Mouse (Mus musculus) MEL (cell line): ENCODE results near the gene Cttnbp2.

Experiments
- CTCF ChIP-seq, 3 experiments: IDR thresholded peaks in 2 of 3; conservative IDR thresholded peaks in 1 of 3; 2 replicates each; pipeline ENCODE4 v1.5.1; 2011 to 2012; ENCODE audit warnings: low read length in 3 of 3, low read depth in 2 of 3, mild to moderate bottlenecking in 2 of 3, improper control_type of control experiment in 1 of 3, inconsistent platforms in 1 of 3, mixed read lengths in 1 of 3, moderate library complexity in 1 of 3; ENCODE audit not compliant: control insufficient read depth in 1 of 3, insufficient read depth in 1 of 3, poor library complexity in 1 of 3, severe bottlenecking in 1 of 3
- MAX ChIP-seq: IDR thresholded peaks from 2 replicates; pipeline ENCODE4 v1.6.1; 2011; ENCODE audit warnings: low read length, improper control_type of control experiment
- MAZ ChIP-seq: IDR thresholded peaks from 2 replicates; pipeline ENCODE4 v1.6.1; 2012; ENCODE audit warnings: low read depth, mild to moderate bottlenecking, inconsistent platforms, low read length, improper control_type of control experiment
- MYB ChIP-seq: IDR thresholded peaks from 2 replicates; pipeline ENCODE4 v1.6.1; 2011; ENCODE audit warnings: mild to moderate bottlenecking, low read depth, low read length, improper control_type of control experiment
- MYC ChIP-seq: IDR thresholded peaks from 2 replicates; pipeline ENCODE4 v1.6.1; 2011; ENCODE audit warnings: low read depth, mild to moderate bottlenecking, low read length, improper control_type of control experiment, moderate library complexity
- NELFE ChIP-seq: IDR thresholded peaks from 2 replicates; pipeline ENCODE4 v1.6.1; 2011; ENCODE audit warnings: low read depth, low read length, improper control_type of control experiment
- POLR2A ChIP-seq, 2 experiments: IDR thresholded peaks; 2 replicates each; pipeline ENCODE4 v1.6.1; 2011 to 2012; ENCODE audit warnings: low read length in 2 of 2, mild to moderate bottlenecking in 2 of 2, control low read depth in 1 of 2, improper control_type of control experiment in 1 of 2, low read depth in 1 of 2, moderate library complexity in 1 of 2; ENCODE audit not compliant: control insufficient read depth in 1 of 2, insufficient read depth in 1 of 2, poor library complexity in 1 of 2
- POLR2AphosphoS2 ChIP-seq: IDR thresholded peaks from 2 replicates; pipeline ENCODE4 v1.6.1; 2011; ENCODE audit warnings: low read length, improper control_type of control experiment
- RCOR1 ChIP-seq: IDR thresholded peaks from 2 replicates; pipeline ENCODE4 v1.6.1; 2012; ENCODE audit warnings: low read depth, mild to moderate bottlenecking, inconsistent platforms, low read length, improper control_type of control experiment
- TAL1 ChIP-seq: IDR thresholded peaks from 2 replicates; pipeline ENCODE4 v1.6.1; 2012; ENCODE audit warnings: mild to moderate bottlenecking, inconsistent platforms, low read length, moderate library complexity, mixed read lengths
- UBTF ChIP-seq: IDR thresholded peaks from 2 replicates; pipeline ENCODE4 v1.6.1; 2012; ENCODE audit warnings: low read depth, mild to moderate bottlenecking, inconsistent platforms, low read length, improper control_type of control experiment, moderate library complexity, borderline replicate concordance; ENCODE audit not compliant: insufficient read depth
- USF2 ChIP-seq, 2 experiments: IDR thresholded peaks; 2 replicates each; pipeline ENCODE4 v1.6.1; 2011 to 2012; ENCODE audit warnings: improper control_type of control experiment in 2 of 2, low read length in 2 of 2, borderline replicate concordance in 1 of 2, inconsistent platforms in 1 of 2, low read depth in 1 of 2, mild to moderate bottlenecking in 1 of 2; ENCODE audit not compliant: insufficient read depth in 1 of 2
- ZC3H11A ChIP-seq: IDR thresholded peaks from 2 replicates; pipeline ENCODE4 v1.6.1; 2012; ENCODE audit warnings: low read depth, mild to moderate bottlenecking, inconsistent platforms, low read length, improper control_type of control experiment

DNA sequence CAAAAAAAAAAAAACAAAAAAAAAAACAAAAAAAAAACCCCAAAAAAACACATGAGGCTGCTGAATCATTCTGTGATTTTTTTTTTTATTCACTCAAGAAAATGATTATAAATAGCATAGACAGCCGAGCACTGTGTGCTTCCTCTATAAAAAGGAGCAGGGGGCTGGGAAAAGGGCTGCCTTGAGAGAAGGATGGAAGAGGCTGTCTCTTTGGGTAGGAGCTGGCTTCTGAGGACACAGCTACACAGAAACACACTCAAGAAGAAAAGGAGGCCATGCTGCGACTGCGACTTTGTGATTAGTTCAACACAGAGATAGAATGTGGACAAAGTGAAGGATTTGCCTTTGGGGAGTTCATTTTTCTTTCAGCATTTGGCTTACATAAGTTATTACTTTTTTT, 90.3 kb downstream of the Cttnbp2 start:
- TF ChIP-seq RCOR1 (no peak), UBTF (no peak), TAL1 (no peak), ZC3H11A (no peak), CTCF (IDR thresholded peaks at IDR 0.05 in 2 of 3, conservative IDR thresholded peaks at IDR 0.05 in 1 of 3; ENCODE audit: control insufficient read depth in 1 of 3, insufficient read depth in 1 of 3, low read depth in 2 of 3, low read length in 3 of 3, poor library complexity in 1 of 3, severe bottlenecking in 1 of 3) (no peak), MAZ (no peak), USF2 (IDR thresholded peaks at IDR 0.05; ENCODE audit: borderline replicate concordance in 1 of 2, insufficient read depth in 1 of 2, low read depth in 1 of 2, low read length in 2 of 2) (no peak), POLR2A (IDR thresholded peaks at IDR 0.05; ENCODE audit: control insufficient read depth in 1 of 2, insufficient read depth in 1 of 2, low read depth in 1 of 2, low read length in 2 of 2, poor library complexity in 1 of 2) (no peak), NELFE (no peak), POLR2AphosphoS2 (no peak), MYC (no peak), MYB (no peak), MAX (no peak)
